Mouse (Mus musculus) stomach, embryonic 14.5 days (tissue): Measurements from ENCODE around the gene Nfic. TPM values are rescaled to one million over a fixed set of nuclear protein-coding genes. Genes with fewer than 3 reads are reported as not detected.

Experiments used
- ATAC-seq: fragments of 200-750 bp; cut with Nextera tagmentation; 2 replicates; pipeline ENCODE4 v1.8.0; 2017; ENCODE audit warnings: low read depth, moderate TSS enrichment; ENCODE audit not compliant: insufficient number of reproducible peaks, insufficient read depth, low FRiP score
- H3K27ac ChIP-seq: fragments of 300-500 bp; sonication (generic); 2 replicates; pipeline ENCODE4 v1.5.1; 2014; ENCODE audit warnings: mild to moderate bottlenecking, low read length, moderate library complexity, mixed read lengths
- H3K27me3 ChIP-seq: fragments of 300-500 bp; sonication (generic); 2 replicates; pipeline ENCODE4 v1.6.1; 2014; ENCODE audit warnings: low read length, control low read depth, mixed read lengths; ENCODE audit not compliant: control insufficient read depth, insufficient read depth
- H3K36me3 ChIP-seq: fragments of 300-500 bp; sonication (generic); 2 replicates; pipeline ENCODE4 v1.6.1; 2014; ENCODE audit warnings: mild to moderate bottlenecking, control low read depth, low read length, moderate library complexity, mixed read lengths; ENCODE audit not compliant: control insufficient read depth, insufficient read depth
- H3K4me1 ChIP-seq: fragments of 300-500 bp; sonication (generic); 2 replicates; pipeline ENCODE4 v1.6.1; 2014; ENCODE audit warnings: low read length, control low read depth, mixed read lengths; ENCODE audit not compliant: control insufficient read depth, insufficient read depth
- H3K4me2 ChIP-seq: fragments of 300-500 bp; sonication (generic); replicated peaks from 2 replicates; pipeline ENCODE4 v1.6.1; 2014; ENCODE audit warnings: low read depth, low read length, control low read depth
- H3K4me3 ChIP-seq: fragments of 300-500 bp; sonication (generic); 2 replicates; pipeline ENCODE4 v1.5.1; 2014; ENCODE audit warnings: low read depth, low read length, control low read depth
- H3K9ac ChIP-seq: fragments of 300-500 bp; sonication (generic); replicated peaks from 2 replicates; pipeline ENCODE4 v1.6.1; 2014; ENCODE audit warnings: low read depth, mild to moderate bottlenecking, control low read depth, low read length, moderate library complexity, mixed read lengths
- H3K9me3 ChIP-seq: fragments of 300-500 bp; sonication (generic); 2 replicates; pipeline ENCODE4 v1.6.1; 2016; ENCODE audit warnings: low read depth, low read length, control low read depth; ENCODE audit not compliant: control insufficient read depth
- WGBS: fragments of 180-500 bp; shearing (Covaris S2); extraction: QIAGEN DNeasy Blood & Tissue Kit; methylation state at CpG from one replicate; pipeline ENCODE4 v1.1.7; 2014; 5-methylcytosine and 5-hydroxymethylcytosine counted together
- polyA plus RNA-seq: library from polyadenylated mRNA; unstranded; fragments of >200 nt; fragmentation: Nextera tagmentation; extraction: Ambion mirVana; gene quantifications from 2 replicates; pipeline ENCODE4 v1.2.1, GENCODE M21; 2014

Nfic gene
- polyA plus RNA-seq, 1 experiment from 2014 or later: 80.1 TPM

DNA sequence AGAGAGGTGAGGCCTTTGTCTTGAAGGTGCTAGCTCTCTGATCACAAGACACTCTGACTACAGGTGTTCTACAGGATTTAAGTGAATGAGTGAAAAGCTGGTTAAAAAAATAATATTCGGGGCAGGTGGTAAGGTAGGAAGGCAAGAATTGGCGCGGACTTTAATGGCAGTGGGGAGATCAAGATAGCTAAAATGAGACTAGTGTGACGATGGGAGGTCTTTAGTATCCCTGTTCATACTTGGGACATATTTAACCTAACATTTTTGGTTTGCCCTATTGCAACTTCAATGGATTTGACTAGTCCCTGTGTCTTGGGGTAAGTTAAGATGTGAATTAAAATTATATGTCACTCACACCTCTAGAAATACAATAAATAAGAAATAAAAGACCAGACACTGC is 41.5 kb upstream of the Nfic start:
- 27% methylated on average over 4 of the region's 4 CpGs for WGBS
- peak overlapping the region; percentile 70 for H3K4me3 ChIP-seq
- H3K9me3 ChIP-seq: no peaks in the 10 kb centered on the region
- H3K36me3 ChIP-seq: peaks cover 11% of the 10 kb centered on the region
- H3K4me1 ChIP-seq: peaks cover 12% of the 10 kb centered on the region
- peak overlapping the region; percentile 42 for H3K4me2 ChIP-seq
- no peaks in the 10 kb centered on the region for H3K27me3 ChIP-seq
- H3K27ac ChIP-seq: no peak overlapping the region
- no peak overlapping the region for H3K9ac ChIP-seq
- ATAC-seq: no peak

DNA sequence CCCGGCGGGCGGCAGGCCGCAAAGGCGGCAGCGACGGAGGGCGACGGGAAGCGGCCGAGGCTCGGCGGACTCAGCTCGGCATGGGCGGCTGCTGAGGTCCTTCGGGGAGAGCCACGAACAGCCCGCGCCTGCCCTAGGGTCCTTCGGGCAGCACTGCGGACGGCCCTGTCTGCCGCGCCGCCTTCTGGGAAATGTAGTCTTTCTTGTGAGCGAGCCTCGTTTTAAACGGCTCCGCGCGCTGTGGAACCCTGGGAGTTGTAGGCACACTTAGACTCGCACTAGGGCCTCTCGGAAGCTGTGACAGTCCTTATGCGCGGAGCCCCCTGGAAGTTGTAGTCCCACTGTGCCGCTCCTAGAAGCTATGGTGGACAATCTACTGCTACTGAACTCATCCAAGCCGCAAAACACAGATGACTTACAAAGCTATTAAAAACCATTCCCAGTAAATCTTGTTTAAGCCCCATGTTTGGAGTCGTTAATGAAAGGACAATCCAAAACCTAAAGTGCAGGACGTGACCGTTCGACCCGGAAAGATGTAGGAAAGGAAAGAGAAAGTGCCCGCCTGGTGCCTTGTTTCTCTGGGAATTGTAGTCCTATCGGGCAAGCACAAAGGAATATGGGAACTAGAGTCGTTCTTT is 40.9 kb upstream of the Nfic start, which contains the start of gene Ncln:
Gene Ncln, minus strand, starts transcription at position 129 of the 638 bp plus-strand sequence.
- WGBS: under 1% methylated on average over 43 of the region's 45 CpGs
- H3K4me2 ChIP-seq: peak within 1 kb of the TSS; percentile 93

GRCm38 (mm10) chr10:81495616-81496263 is 40.3 kb upstream of the Nfic start:
- WGBS: 2% methylated on average over 41 of the region's 41 CpGs
- H3K9ac ChIP-seq: peak overlapping the region; percentile 85
- 0 out of 2 replicates have a peak overlapping the region, but pooled peaks have one; percentile 44 for H3K27ac ChIP-seq
- no peaks in the 10 kb centered on the region for H3K9me3 ChIP-seq
- H3K4me2 ChIP-seq: peak overlapping the region; percentile 93
- H3K4me3 ChIP-seq: peak overlapping the region; percentile 70
- peaks cover 12% of the 10 kb centered on the region for H3K4me1 ChIP-seq
- no peaks in the 10 kb centered on the region for H3K27me3 ChIP-seq
- H3K36me3 ChIP-seq: peaks cover 23% of the 10 kb centered on the region
- ATAC-seq: peak; percentile 12; the same call in 1 of the 2 replicates

More for the DNA sequence above, 40.9 kb upstream of the Nfic start, which contains the start of gene Ncln:
- 0 out of 2 replicates have a peak within 1 kb of the TSS, but pooled peaks have one; percentile 44 for H3K27ac ChIP-seq
- ATAC-seq: peak; percentile 96
- H3K4me1 ChIP-seq: peaks cover 12% of the 10 kb centered on the region
- H3K36me3 ChIP-seq: peaks cover 17% of the 10 kb centered on the region
- H3K4me3 ChIP-seq: peak within 1 kb of the TSS; percentile 70
- peak within 1 kb of the TSS; percentile 85 for H3K9ac ChIP-seq
- H3K9me3 ChIP-seq: no peaks in the 10 kb centered on the region
- no peaks in the 10 kb centered on the region for H3K27me3 ChIP-seq

DNA sequence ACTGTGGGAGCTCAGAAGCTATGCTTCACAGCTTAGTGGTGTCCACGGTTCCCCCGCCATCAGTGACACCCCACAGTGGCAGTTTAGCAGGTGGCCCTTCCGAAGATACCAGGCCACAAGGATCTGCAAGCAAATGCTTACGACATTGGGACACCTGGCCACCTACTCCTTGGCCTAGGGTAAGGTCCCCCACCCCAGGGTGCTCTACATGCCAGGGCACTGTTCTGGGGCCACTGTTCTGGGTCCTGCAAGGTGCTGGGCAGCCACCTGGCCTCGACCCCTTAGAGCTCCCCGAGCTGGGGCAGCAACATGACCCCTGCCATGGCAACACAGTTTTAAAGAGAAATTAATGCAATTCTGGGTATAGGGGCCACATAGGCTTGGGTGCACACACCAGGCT is 39.7 kb upstream of the Nfic start:
- Histone ChIP-seq H3K4me1 (peaks cover 12% of the 10 kb centered on the region), H3K27me3 (no peaks in the 10 kb centered on the region), H3K4me2 (peak overlapping the region; percentile 93), H3K27ac (no peak overlapping the region), H3K4me3 (peak overlapping the region; percentile 70), H3K36me3 (peaks cover 29% of the 10 kb centered on the region), H3K9me3 (no peaks in the 10 kb centered on the region), H3K9ac (peak overlapping the region; percentile 85)
- 70% methylated on average over 6 of the region's 6 CpGs for WGBS
- ATAC-seq: no peak

DNA sequence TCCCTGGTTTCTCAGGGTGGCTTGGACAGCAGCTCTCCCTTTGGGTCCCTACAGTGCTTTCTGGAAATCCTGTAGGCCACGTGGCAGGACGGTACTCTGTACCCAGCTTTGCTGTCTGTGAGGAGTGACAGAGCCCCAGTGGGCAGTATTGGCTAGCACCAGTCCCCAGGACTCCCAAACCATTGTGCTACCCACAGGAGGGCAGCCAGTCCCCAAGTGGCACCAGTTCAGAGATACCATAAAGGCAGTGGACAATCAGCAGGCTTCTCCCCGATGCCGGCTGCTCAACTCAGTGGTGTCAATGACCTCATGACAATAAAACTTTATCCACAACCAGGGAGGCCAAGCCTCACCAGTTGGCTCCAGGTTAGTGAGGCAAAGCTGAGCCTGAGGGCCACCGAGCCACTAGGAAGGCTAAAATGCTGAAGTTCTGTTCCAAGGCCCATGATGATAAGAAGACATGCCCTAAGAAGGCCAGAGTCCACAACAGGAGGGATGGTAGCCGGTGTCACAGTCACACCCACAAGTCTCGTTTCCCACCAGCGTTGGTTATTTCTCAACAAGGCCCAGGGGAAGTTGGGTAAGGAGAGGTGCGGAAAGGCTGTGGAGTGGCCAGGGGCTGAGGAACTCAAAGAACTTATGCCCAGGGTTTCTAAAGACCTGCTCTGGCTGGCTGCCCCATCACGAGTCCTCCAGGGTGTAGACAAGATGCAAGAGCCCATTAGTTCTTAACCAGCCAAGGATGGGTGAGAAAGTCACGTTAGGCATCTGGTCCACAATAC is 39.0 kb upstream of the Nfic start:
- H3K36me3 ChIP-seq: peaks cover 36% of the 10 kb centered on the region
- 84% methylated on average over 11 of the region's 11 CpGs for WGBS
- peak overlapping the region; percentile 93; the same call in 1 of the 2 replicates for H3K4me2 ChIP-seq
- H3K27me3 ChIP-seq: no peaks in the 10 kb centered on the region
- H3K4me3 ChIP-seq: no peak overlapping the region
- H3K9me3 ChIP-seq: no peaks in the 10 kb centered on the region
- H3K9ac ChIP-seq: no peak overlapping the region
- ATAC-seq: no peak
- H3K4me1 ChIP-seq: peaks cover 12% of the 10 kb centered on the region
- H3K27ac ChIP-seq: no peak overlapping the region

- Histone ChIP-seq H3K4me3 (no peak overlapping the region), H3K9ac (no peak overlapping the region), H3K36me3 (peaks cover 42% of the 10 kb centered on the region), H3K27ac (no peak overlapping the region), H3K9me3 (no peaks in the 10 kb centered on the region), H3K4me2 (no peak overlapping the region), H3K4me1 (peaks cover 12% of the 10 kb centered on the region), H3K27me3 (no peaks in the 10 kb centered on the region)
- ATAC-seq: no peak
- 82% methylated on average over 8 of the region's 8 CpGs for WGBS
These were observed 38.3 kb upstream of the Nfic start for GRCm38 (mm10) chr10:81493601-81494220.

DNA sequence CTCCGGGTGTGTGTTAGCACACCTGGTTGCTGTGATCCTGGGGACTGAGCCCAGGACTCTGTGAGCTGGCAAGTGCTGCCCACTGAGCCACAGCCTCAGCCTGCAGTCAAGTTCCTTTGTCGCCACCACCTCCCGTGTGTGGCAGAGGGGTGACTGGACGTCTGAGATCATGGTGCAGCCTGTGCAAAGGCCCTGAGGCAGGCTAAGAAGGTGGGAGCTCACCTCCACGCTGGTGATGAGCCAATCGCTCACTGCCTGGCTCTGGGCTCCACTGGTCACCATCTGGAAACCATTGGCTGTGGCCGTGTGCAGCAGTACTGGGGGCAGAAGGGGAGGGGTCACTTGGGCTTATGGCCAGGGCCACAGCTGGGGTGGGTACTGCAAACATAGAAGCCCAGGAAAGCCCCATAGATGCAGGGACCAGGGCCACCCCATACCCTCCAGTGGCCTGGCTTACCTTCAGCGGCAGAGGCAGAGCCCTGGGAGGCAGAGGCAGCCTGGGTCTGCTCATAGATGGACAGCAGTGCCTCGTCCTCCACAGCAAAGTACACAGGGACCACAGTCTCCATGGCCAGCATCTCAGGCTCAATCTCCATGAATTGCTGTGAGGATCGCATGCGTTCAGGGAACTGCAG is 37.3 kb upstream of the Nfic start:
- H3K27me3 ChIP-seq: no peaks in the 10 kb centered on the region
- peaks cover 12% of the 10 kb centered on the region for H3K4me1 ChIP-seq
- no peaks in the 10 kb centered on the region for H3K9me3 ChIP-seq
- H3K27ac ChIP-seq: no peak overlapping the region
- H3K4me2 ChIP-seq: no peak overlapping the region
- no peak overlapping the region for H3K4me3 ChIP-seq
- H3K9ac ChIP-seq: no peak overlapping the region
- no peak for ATAC-seq
- H3K36me3 ChIP-seq: peaks cover 52% of the 10 kb centered on the region
- 91% methylated on average over 11 of the region's 11 CpGs for WGBS

GRCm38 (mm10) chr10:81491018-81491417 is 35.6 kb upstream of the Nfic start:
- H3K36me3 ChIP-seq: peaks cover 62% of the 10 kb centered on the region

More at GRCm38 (mm10) chr10:81491018-81491417, 35.6 kb upstream of the Nfic start:
- H3K9ac ChIP-seq: no peak overlapping the region
- H3K4me3 ChIP-seq: no peak overlapping the region
- WGBS: 90% methylated on average over 9 of the region's 9 CpGs
- no peaks in the 10 kb centered on the region for H3K9me3 ChIP-seq
- ATAC-seq: no peak
- H3K4me2 ChIP-seq: no peak overlapping the region
- H3K27ac ChIP-seq: no peak overlapping the region
- peaks cover 12% of the 10 kb centered on the region for H3K4me1 ChIP-seq
- no peaks in the 10 kb centered on the region for H3K27me3 ChIP-seq
